Mouse (Mus musculus) intestine, postnatal 0 days (tissue): Measurements from ENCODE around the gene Slc34a2. TPM values are rescaled to one million over a fixed set of nuclear protein-coding genes. Genes with fewer than 3 reads are reported as not detected.

Experiments used
- ATAC-seq: fragments of 200-750 bp; cut with Nextera tagmentation; 2 replicates; pipeline ENCODE4 v1.8.0; 2017; ENCODE audit warnings: mild to moderate bottlenecking, moderate TSS enrichment, moderate library complexity
- H3K27ac ChIP-seq: fragments of 300-500 bp; sonication (generic); 2 replicates; pipeline ENCODE4 v1.5.1; 2014; ENCODE audit warnings: mild to moderate bottlenecking, low read depth, low read length, moderate library complexity
- H3K27me3 ChIP-seq: fragments of 300-500 bp; sonication (generic); replicated peaks from 2 replicates; pipeline ENCODE4 v1.6.1; 2014; ENCODE audit warnings: low read length, mixed read lengths; ENCODE audit not compliant: control insufficient read depth, insufficient read depth
- H3K36me3 ChIP-seq: fragments of 300-500 bp; sonication (generic); 2 replicates; pipeline ENCODE4 v1.6.1; 2014; ENCODE audit warnings: mild to moderate bottlenecking, moderate library complexity; ENCODE audit not compliant: control insufficient read depth, insufficient read depth
- H3K4me1 ChIP-seq: fragments of 300-500 bp; sonication (generic); replicated peaks from 2 replicates; pipeline ENCODE4 v1.6.1; 2014; ENCODE audit warnings: antibody characterized with exemption, low read length, mixed read lengths; ENCODE audit not compliant: control insufficient read depth, insufficient read depth
- H3K4me2 ChIP-seq: fragments of 300-500 bp; sonication (generic); replicated peaks from 2 replicates; pipeline ENCODE4 v1.6.1; 2014; ENCODE audit warnings: low read depth, mild to moderate bottlenecking, moderate library complexity
- H3K4me3 ChIP-seq: fragments of 300-500 bp; sonication (generic); 2 replicates; pipeline ENCODE4 v1.5.1; 2014; ENCODE audit warnings: low read depth, low read length
- H3K9ac ChIP-seq: fragments of 300-500 bp; sonication (generic); 2 replicates; pipeline ENCODE4 v1.6.1; 2014; ENCODE audit warnings: mild to moderate bottlenecking, low read depth, low read length
- H3K9me3 ChIP-seq: fragments of 300-500 bp; sonication (generic); 2 replicates; pipeline ENCODE4 v1.6.1; 2016; ENCODE audit warnings: mixed run types; ENCODE audit not compliant: control insufficient read depth
- CTCF ChIP-seq: sonication (generic); IDR thresholded peaks from 2 replicates; pipeline ENCODE4 v1.5.1; 2016; ENCODE audit warnings: low read depth, mild to moderate bottlenecking, control low read depth, antibody characterized with exemption, moderate library complexity
- WGBS: fragments of 180-500 bp; shearing (Covaris S2); extraction: QIAGEN DNeasy Blood & Tissue Kit; methylation state at CpG from one replicate; pipeline ENCODE4 v1.1.7; 2014; 5-methylcytosine and 5-hydroxymethylcytosine counted together
- polyA plus RNA-seq: library from polyadenylated mRNA; unstranded; fragments of >200 nt; fragmentation: Nextera tagmentation; extraction: Ambion mirVana; gene quantifications from 2 replicates; pipeline ENCODE4 v1.2.1, GENCODE M21; 2015

Slc34a2 gene
- polyA plus RNA-seq, 1 experiment from 2014 or later: 132 TPM

GRCm38 (mm10) chr5:53042771-53043371, 5.0 kb downstream of the Slc34a2 start:
- Histone ChIP-seq H3K4me2 (peak overlapping the region; percentile 27; the same call in 1 of the 2 replicates), H3K27me3 (no peaks in the 10 kb centered on the region), H3K9me3 (no peaks in the 10 kb centered on the region), H3K36me3 (no peaks in the 10 kb centered on the region), H3K27ac (peak overlapping the region; percentile 88), H3K4me3 (no peak overlapping the region), H3K4me1 (peaks cover 13% of the 10 kb centered on the region), H3K9ac (no peak overlapping the region)
- TF ChIP-seq CTCF: no peak
- WGBS: 48% methylated on average over 8 of the region's 8 CpGs
- peak; percentile 85 for ATAC-seq

- Histone ChIP-seq H3K9me3 (no peaks in the 10 kb centered on the region), H3K9ac (no peak overlapping the region), H3K4me1 (peaks cover 13% of the 10 kb centered on the region), H3K27ac (peak overlapping the region; percentile 88), H3K4me3 (no peak overlapping the region), H3K4me2 (peak overlapping the region; percentile 27; the same call in 1 of the 2 replicates), H3K27me3 (no peaks in the 10 kb centered on the region), H3K36me3 (no peaks in the 10 kb centered on the region)
- ATAC-seq: peak; percentile 37
- WGBS: 14% methylated on average over 1 of the region's 1 CpGs
- no peak for TF ChIP-seq CTCF
Measured at GRCm38 (mm10) chr5:53043716-53044115, 5.8 kb downstream of the Slc34a2 start.

DNA sequence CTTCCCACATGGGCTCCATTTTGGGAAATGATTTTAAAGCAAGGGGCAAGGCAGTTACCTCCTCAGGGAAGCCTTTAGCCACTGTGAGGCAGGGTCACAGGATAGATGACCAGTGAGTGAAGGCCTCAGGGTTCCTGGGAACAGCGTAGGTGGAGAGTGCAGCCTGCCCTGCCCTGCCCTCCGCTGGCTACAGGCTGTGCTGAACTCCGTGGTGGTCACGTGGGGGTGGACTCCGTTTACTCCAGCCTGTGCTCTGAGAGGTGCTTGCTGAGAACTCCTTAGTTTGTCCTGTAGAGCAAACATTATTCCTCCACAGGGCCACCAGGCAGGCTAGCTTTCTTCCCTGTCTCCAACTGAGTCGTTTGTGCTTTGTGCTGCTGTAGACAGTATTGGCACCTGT, 10.1 kb downstream of the Slc34a2 start:
- Histone ChIP-seq H3K4me2 (peak overlapping the region; percentile 71), H3K36me3 (no peaks in the 10 kb centered on the region), H3K4me1 (0 out of 2 replicates have a peak, but pooled peaks cover 8% of the 10 kb centered on the region), H3K9ac (peak overlapping the region; percentile 57), H3K4me3 (no peak overlapping the region; the same call in 1 of the 2 replicates), H3K27ac (peak overlapping the region; percentile 89), H3K9me3 (no peaks in the 10 kb centered on the region), H3K27me3 (0 out of 2 replicates have a peak, but pooled peaks cover 3% of the 10 kb centered on the region)
- peak; percentile 37 for ATAC-seq
- 24% methylated on average over 6 of the region's 6 CpGs for WGBS
- TF ChIP-seq CTCF: peak; percentile 68

DNA sequence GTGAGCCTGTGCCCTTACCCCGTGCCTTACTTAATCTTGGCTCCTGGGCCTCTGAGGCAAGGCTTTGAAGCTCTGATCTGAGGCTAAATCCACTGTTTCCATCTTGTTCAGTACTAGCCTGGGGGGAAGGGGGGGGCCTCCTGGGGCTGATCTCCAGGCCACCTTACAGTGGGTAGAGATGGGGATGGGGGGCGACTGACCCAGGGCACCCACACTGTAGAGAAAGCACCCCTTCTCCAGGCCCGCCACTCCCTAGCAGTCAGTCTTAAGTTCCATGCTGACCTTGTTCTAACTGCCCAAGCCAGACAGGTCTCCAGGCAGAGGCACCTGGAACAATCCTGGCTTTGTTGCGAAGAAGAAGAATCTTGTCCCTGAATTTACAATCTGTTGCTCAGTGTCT, 10.7 kb downstream of the Slc34a2 start:
- TF ChIP-seq CTCF: no peak
- H3K36me3 ChIP-seq: no peaks in the 10 kb centered on the region
- ATAC-seq: no peak
- 0 out of 2 replicates have a peak, but pooled peaks cover 8% of the 10 kb centered on the region for H3K4me1 ChIP-seq
- H3K9ac ChIP-seq: peak overlapping the region; percentile 57
- peak overlapping the region; percentile 89 for H3K27ac ChIP-seq
- WGBS: 36% methylated on average over 4 of the region's 4 CpGs
- H3K27me3 ChIP-seq: 0 out of 2 replicates have a peak, but pooled peaks cover 3% of the 10 kb centered on the region
- H3K4me3 ChIP-seq: peak overlapping the region; percentile 44
- H3K4me2 ChIP-seq: peak overlapping the region; percentile 71
- H3K9me3 ChIP-seq: no peaks in the 10 kb centered on the region

GRCm38 (mm10) chr5:53049046-53049445, 11.2 kb downstream of the Slc34a2 start:
- Histone ChIP-seq H3K4me3 (peak overlapping the region; percentile 44), H3K9me3 (no peaks in the 10 kb centered on the region), H3K4me1 (0 out of 2 replicates have a peak, but pooled peaks cover 8% of the 10 kb centered on the region), H3K27me3 (0 out of 2 replicates have a peak, but pooled peaks cover 3% of the 10 kb centered on the region), H3K36me3 (no peaks in the 10 kb centered on the region), H3K9ac (peak overlapping the region; percentile 57), H3K27ac (peak overlapping the region; percentile 89), H3K4me2 (peak overlapping the region; percentile 71)
- TF ChIP-seq CTCF: peak; percentile 51
- WGBS: under 1% methylated on average over 39 of the region's 39 CpGs
- peak; percentile 78 for ATAC-seq

- WGBS: 37% methylated on average over 1 of the region's 1 CpGs
- H3K4me3 ChIP-seq: peak overlapping the region; percentile 44
- no peaks in the 10 kb centered on the region for H3K36me3 ChIP-seq
- H3K9ac ChIP-seq: 0 out of 2 replicates have a peak overlapping the region, but pooled peaks have one; percentile 57
- H3K27me3 ChIP-seq: 0 out of 2 replicates have a peak, but pooled peaks cover 3% of the 10 kb centered on the region
- peak overlapping the region; percentile 36 for H3K27ac ChIP-seq
- no peaks in the 10 kb centered on the region for H3K9me3 ChIP-seq
- no peak for ATAC-seq
- no peak for TF ChIP-seq CTCF
- H3K4me2 ChIP-seq: peak overlapping the region; percentile 71
- H3K4me1 ChIP-seq: 0 out of 2 replicates have a peak, but pooled peaks cover 4% of the 10 kb centered on the region
Measured at GRCm38 (mm10) chr5:53050963-53051362, 13.1 kb downstream of the Slc34a2 start.
